In the genomic region with DNA sequence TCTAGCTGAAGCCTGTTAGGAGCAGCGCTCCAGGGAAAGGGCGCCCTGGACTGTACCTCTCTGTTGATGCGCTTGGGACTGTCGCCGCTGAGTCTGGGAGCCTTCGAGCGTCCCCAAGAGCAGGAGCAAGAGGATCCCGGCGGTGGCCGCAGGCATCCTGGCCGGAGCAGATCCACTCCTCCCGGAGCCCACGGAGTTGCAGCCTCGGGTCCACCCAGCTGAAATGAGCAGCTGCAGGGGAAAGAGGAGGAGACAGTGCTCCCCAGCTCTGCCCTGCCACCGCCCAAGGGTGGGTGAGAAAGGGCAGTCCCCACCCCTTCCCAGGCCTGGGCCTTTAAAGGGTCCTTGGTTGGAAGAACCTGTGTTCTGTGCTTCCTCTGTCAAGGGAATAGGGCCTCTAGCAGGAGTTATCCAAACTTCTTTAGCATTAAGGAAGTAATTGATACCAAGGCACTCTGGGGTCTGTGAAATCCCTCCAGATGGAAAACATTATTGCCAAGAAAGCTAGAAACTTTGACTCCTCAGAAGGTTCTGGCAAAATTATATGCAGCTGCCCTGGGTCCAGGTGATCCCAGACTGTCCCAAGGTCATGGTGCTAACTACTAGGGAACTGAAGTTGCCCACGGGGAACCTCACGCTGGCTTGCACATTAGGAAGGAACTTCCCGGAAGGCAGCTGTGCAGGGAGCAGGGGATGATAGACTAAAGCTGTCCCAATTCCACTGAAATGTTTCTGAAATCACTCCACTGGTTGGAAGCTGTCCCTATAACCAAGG, we compare ENCODE assay signal across 7 mouse cellular contexts. TPM values are rescaled to one million over a fixed set of nuclear protein-coding genes. Genes with fewer than 3 reads are reported as not detected.
DNase-seq lines count a peak whose midpoint lies in the region; ATAC-seq and TF ChIP-seq lines count a peak whose summit lies in the region.

No protein-coding gene starts in this region.

- peak overlapping the region; percentile 74 for H3K4me2 ChIP-seq in intestine, embryonic 15.5 days (replicated peaks)
- H3K4me2 ChIP-seq in liver, postnatal 0 days (ENCODE audit: low read depth, low read length) = peak overlapping the region; percentile 44

- no peak overlapping the region for H3K27ac ChIP-seq in cortical plate, adult 2 months (ENCODE audit: insufficient read depth, low read length)
- no peak overlapping the region; the same call in 1 of the 2 replicates for H3K27ac ChIP-seq in intestine, embryonic 15.5 days
- H3K27ac ChIP-seq in liver, postnatal 0 days (ENCODE audit: low read depth) = no peak overlapping the region

- no peaks in the 10 kb centered on the region for H3K27me3 ChIP-seq in intestine, embryonic 15.5 days (replicated peaks)
- H3K27me3 ChIP-seq in liver, postnatal 0 days (ENCODE audit: insufficient read depth, low read length) = no peaks in the 10 kb centered on the region

- no peak for TF ChIP-seq CTCF in cortical plate, adult 2 months (IDR thresholded peaks at IDR 0.05; ENCODE audit: extremely low read depth, insufficient read depth, low read length)
- no peak for TF ChIP-seq CTCF in liver, postnatal 0 days (IDR thresholded peaks at IDR 0.05; ENCODE audit: low read depth)

- H3K4me3 ChIP-seq in cortical plate, adult 2 months (ENCODE audit: insufficient read depth, low read length) = peak overlapping the region; percentile 32
- peak overlapping the region; percentile 45 for H3K4me3 ChIP-seq in intestine, embryonic 15.5 days (replicated peaks)
- no peak overlapping the region for H3K4me3 ChIP-seq in liver, postnatal 0 days (ENCODE audit: low read depth, low read length)

- WGBS in intestine, embryonic 15.5 days = 12% methylated on average over 18 of the region's 18 CpGs
- 17% methylated on average over 18 of the region's 18 CpGs for WGBS in liver, postnatal 0 days (ENCODE audit: insufficient replicate concordance)

- ATAC-seq in intestine, embryonic 15.5 days = peak; percentile 59; the same call in 1 of the 2 replicates
- ATAC-seq in liver, postnatal 0 days = no peak
- ATAC-seq in CD4-positive, CD25-positive, alpha-beta regulatory T cell, adult 4 months = no peak

- H3K36me3 ChIP-seq in intestine, embryonic 15.5 days = no peaks in the 10 kb centered on the region
- no peaks in the 10 kb centered on the region for H3K36me3 ChIP-seq in liver, postnatal 0 days (replicated peaks; ENCODE audit: insufficient read depth, low read length)

- DNase-seq in ZHBTc4 (ENCODE audit: low read depth, low spot score) = peak; percentile 38
- DNase-seq in gastrocnemius, postnatal 4 days (ENCODE audit: low spot score in 2 of 2) = peak; percentile 50 to 66
- peak; percentile 12 for DNase-seq in liver, postnatal 0 days
- DNase-seq in ovary, adult 18-20 months (ENCODE audit: low spot score) = peak; percentile 16

- H3K4me1 ChIP-seq in cortical plate, adult 2 months (ENCODE audit: control insufficient read depth, insufficient read depth, low read length) = no peaks in the 10 kb centered on the region
- peaks cover 5% of the 10 kb centered on the region; the same call in 1 of the 2 replicates for H3K4me1 ChIP-seq in intestine, embryonic 15.5 days (replicated peaks)
- no peaks in the 10 kb centered on the region for H3K4me1 ChIP-seq in liver, postnatal 0 days (ENCODE audit: insufficient read depth)

- TF ChIP-seq POLR2A in cortical plate, adult 2 months (IDR thresholded peaks at IDR 0.05; ENCODE audit: extremely low read depth, insufficient read depth, low read length) = no peak

- TF ChIP-seq EP300 in liver, postnatal 0 days (IDR thresholded peaks at IDR 0.05; ENCODE audit: low read depth) = no peak

- peak overlapping the region; percentile 41 for H3K9ac ChIP-seq in intestine, embryonic 15.5 days
- H3K9ac ChIP-seq in liver, postnatal 0 days (replicated peaks) = no peak overlapping the region

- H3K9me3 ChIP-seq in intestine, embryonic 15.5 days = no peaks in the 10 kb centered on the region
- H3K9me3 ChIP-seq in liver, postnatal 0 days (ENCODE audit: low read length) = no peaks in the 10 kb centered on the region

RNA-seq across cellular contexts. Expression of a gene that starts 2.7 kb away (rescaled TPM):
- polyA plus RNA-seq in cortical plate, adult 2 months (2012; rRNA removed) = 6.5 and 7.5 TPM in 2 replicates
- total RNA-seq in gastrocnemius, postnatal 4 days (2021) = 100 to 1,000 TPM; 227 to 259 TPM
- polyA plus RNA-seq in intestine, embryonic 15.5 days (2015; fragmentation: Nextera tagmentation; extraction: Ambion mirVana) = 6.7 and 6.8 TPM in 2 replicates
- 0.86 and 1.0 TPM in 2 replicates for polyA plus RNA-seq in liver, postnatal 0 days (2015; fragmentation: Nextera tagmentation; extraction: Ambion mirVana)
- polyA plus RNA-seq in CD4-positive, CD25-positive, alpha-beta regulatory T cell, adult 4 months (2017; shearing (Covaris generic)) = under 1 TPM in 1 of 2 experiments, not detected in 1; 0.13 TPM
